Mouse (Mus musculus) kidney, adult 2 months (tissue): ENCODE results near the gene Itgad.

Source experiments
- CTCF ChIP-seq: fragments of 200-500 bp; conservative IDR thresholded peaks from 2 replicates; pipeline ENCODE4 v1.5.1; 2011; ENCODE audit warnings: low read depth, mild to moderate bottlenecking, control low read depth, low read length, moderate library complexity, mixed read lengths; ENCODE audit not compliant: insufficient read depth, insufficient read length
- POLR2A ChIP-seq: fragments of 200-500 bp; IDR thresholded peaks from one replicate; pipeline ENCODE4 v1.6.1; 2011; ENCODE audit warnings: low read depth, low read length, control low read depth

- TF ChIP-seq POLR2A (no peak), CTCF (no peak)
Observed at GRCm38 (mm10) chr7:128255757-128256156, 101.6 kb downstream of the Itgad start.
